Mouse (Mus musculus): ENCODE measurements around the gene Safb. TPM values are rescaled to one million over a fixed set of nuclear protein-coding genes. Genes with fewer than 3 reads are reported as not detected.

The Safb gene
- total RNA-seq, 2 experiments from 2014 or later: 168 to 177 TPM

- DNase-seq (ENCODE audit: low spot score in 2 of 2): no peak
Measured at GRCm38 (mm10) chr17:56634023-56634422, 49.4 kb downstream of the Safb start.

- DNase-seq (ENCODE audit: low spot score in 2 of 2): no peak
Measured at GRCm38 (mm10) chr17:56643237-56643636, 58.6 kb downstream of the Safb start.

- DNase-seq (ENCODE audit: low spot score in 2 of 2): no peak
Measured at GRCm38 (mm10) chr17:56647546-56647945, 62.9 kb downstream of the Safb start.

- no peak for DNase-seq (ENCODE audit: low spot score in 2 of 2)
Measured at GRCm38 (mm10) chr17:56651801-56652200, 67.2 kb downstream of the Safb start.

GRCm38 (mm10) chr17:56654771-56655170 lies 70.1 kb downstream of the Safb start:
- DNase-seq (ENCODE audit: low spot score in 2 of 2): no peak

- DNase-seq (ENCODE audit: low spot score in 2 of 2): no peak
Measured at GRCm38 (mm10) chr17:56655311-56655710, 70.7 kb downstream of the Safb start.

Other genes starting within 250 kb of the Safb start
- gene Ptprs, start 108.3 kb upstream of the Safb start, total RNA-seq (2021): 100 to 1,000 TPM; 176 to 208 TPM
- gene Znrf4, start 72.4 kb upstream of the Safb start, total RNA-seq (2021): not detected
- gene Gm20219, start 30.4 kb upstream of the Safb start, total RNA-seq (2021): 1 to 10 TPM; 1.4 to 1.9 TPM
- 100 to 1,000 TPM; 153 to 170 TPM for gene Safb2, start 240 bp upstream of the Safb start, total RNA-seq (2021)
- gene 2410015M20Rik, start 24.9 kb downstream of the Safb start, total RNA-seq (2021): 100 to 1,000 TPM; 294 to 338 TPM
- 1,000 to 10,000 TPM; 1,222 to 1,358 TPM for gene Rpl36, start 28.6 kb downstream of the Safb start, total RNA-seq (2021)
- 100 to 1,000 TPM; 306 to 318 TPM for gene Lonp1, start 42.1 kb downstream of the Safb start, total RNA-seq (2021)
- 1 to 10 TPM; 2.4 to 2.7 TPM for gene Catsperd, start 43.3 kb downstream of the Safb start, total RNA-seq (2021)
- 10 to 100 TPM; 88.1 to 89.6 TPM for gene Ranbp3, start 88.5 kb downstream of the Safb start, total RNA-seq (2021)
- gene Ndufa11, start 132.9 kb downstream of the Safb start, total RNA-seq (2021): 100 to 1,000 TPM; 244 to 256 TPM
- 10 to 100 TPM; 31.4 to 34.4 TPM for gene Vmac, start 133.2 kb downstream of the Safb start, total RNA-seq (2021)
- gene Nrtn, start 172.7 kb downstream of the Safb start, total RNA-seq (2021): 1 to 10 TPM; 4.1 to 5.2 TPM
- gene Dus3l, start 179.9 kb downstream of the Safb start, total RNA-seq (2021): 10 to 100 TPM; 53.0 to 56.2 TPM
- under 1 TPM; 0.76 to 0.90 TPM for gene Prr22, start 185.4 kb downstream of the Safb start, total RNA-seq (2021)
- 1 to 10 TPM; 7.4 to 7.6 TPM for gene Rfx2, start 246.2 kb downstream of the Safb start, total RNA-seq (2021)